Mouse (Mus musculus) limb, embryonic 14.5 days (tissue): ENCODE measurements around the gene Tmem62. TPM values are rescaled to one million over a fixed set of nuclear protein-coding genes. Genes with fewer than 3 reads are reported as not detected.

ENCODE experiments used
- ATAC-seq: fragments of 200-750 bp; cut with Nextera tagmentation; 2 replicates; pipeline ENCODE4 v1.8.0; 2017; ENCODE audit warnings: low read depth, moderate number of reproducible peaks, moderate TSS enrichment; ENCODE audit not compliant: low FRiP score
- DNase-seq: peaks from one replicate; pipeline ENCODE4 v3.0.0-alpha.2; 2015; ENCODE audit warnings: low spot score
- H3K27ac ChIP-seq: fragments of 300-500 bp; sonication (generic); replicated peaks from 2 replicates; pipeline ENCODE4 v1.5.1; 2014; ENCODE audit warnings: low read depth, mild to moderate bottlenecking, low read length, moderate library complexity, mixed read lengths
- H3K27me3 ChIP-seq: fragments of 300-500 bp; sonication (generic); 2 replicates; pipeline ENCODE4 v1.6.1; 2014; ENCODE audit warnings: low read length, mixed read lengths; ENCODE audit not compliant: control insufficient read depth, insufficient read depth
- H3K36me3 ChIP-seq: fragments of 300-500 bp; sonication (generic); 2 replicates; pipeline ENCODE4 v1.6.1; 2014; ENCODE audit warnings: mild to moderate bottlenecking, low read length, moderate library complexity, mixed read lengths; ENCODE audit not compliant: control insufficient read depth, insufficient read depth
- H3K4me1 ChIP-seq: fragments of 300-500 bp; sonication (generic); 2 replicates; pipeline ENCODE4 v1.6.1; 2014; ENCODE audit warnings: antibody characterized with exemption, low read length, mixed read lengths; ENCODE audit not compliant: control insufficient read depth, insufficient read depth
- H3K4me2 ChIP-seq: fragments of 300-500 bp; sonication (generic); replicated peaks from 2 replicates; pipeline ENCODE4 v1.6.1; 2014; ENCODE audit warnings: low read depth, mild to moderate bottlenecking, low read length, moderate library complexity; ENCODE audit not compliant: severe bottlenecking
- H3K4me3 ChIP-seq: fragments of 300-500 bp; sonication (generic); replicated peaks from 2 replicates; pipeline ENCODE4 v1.5.1; 2014; ENCODE audit warnings: low read length
- H3K9ac ChIP-seq: fragments of 300-500 bp; sonication (generic); 2 replicates; pipeline ENCODE4 v1.6.1; 2014; ENCODE audit warnings: mild to moderate bottlenecking, low read depth, low read length, moderate library complexity; ENCODE audit not compliant: severe bottlenecking
- H3K9me3 ChIP-seq: fragments of 300-500 bp; sonication (generic); 2 replicates; pipeline ENCODE4 v1.6.1; 2016; ENCODE audit warnings: low read length; ENCODE audit not compliant: control insufficient read depth
- POLR2A ChIP-seq: fragments of 200-500 bp; IDR thresholded peaks from 2 replicates; pipeline ENCODE4 v1.8.0; 2012; ENCODE audit warnings: inconsistent platforms, mild to moderate bottlenecking, moderate library complexity, borderline replicate concordance; ENCODE audit not compliant: insufficient read depth, insufficient read length; ENCODE audit errors: extremely low read depth
- WGBS: fragments of 180-500 bp; shearing (Covaris S2); extraction: QIAGEN DNeasy Blood & Tissue Kit; methylation state at CpG from one replicate; pipeline ENCODE4 v1.1.7; 2014; 5-methylcytosine and 5-hydroxymethylcytosine counted together
- microRNA-seq: library from miRNA; unstranded; fragments of <30 nt; microRNA quantifications from one replicate; pipeline ENCODE4, GENCODE M21; 2016
- polyA plus RNA-seq, 2 experiments: library from polyadenylated mRNA; depleted of rRNA in 1 of 2; stranded (reverse) in 1 of 2; unstranded in 1 of 2; fragments of >200 nt; fragmentation: Nextera tagmentation in 1 of 2; extraction: Ambion mirVana in 1 of 2; gene quantifications; 2 replicates each; pipeline versions ENCODE4 v1.2.1 to v1.2.3; 2012 to 2014

Tmem62 gene
- polyA plus RNA-seq, 2 experiments, result 1.4 to 3.0 TPM

DNA sequence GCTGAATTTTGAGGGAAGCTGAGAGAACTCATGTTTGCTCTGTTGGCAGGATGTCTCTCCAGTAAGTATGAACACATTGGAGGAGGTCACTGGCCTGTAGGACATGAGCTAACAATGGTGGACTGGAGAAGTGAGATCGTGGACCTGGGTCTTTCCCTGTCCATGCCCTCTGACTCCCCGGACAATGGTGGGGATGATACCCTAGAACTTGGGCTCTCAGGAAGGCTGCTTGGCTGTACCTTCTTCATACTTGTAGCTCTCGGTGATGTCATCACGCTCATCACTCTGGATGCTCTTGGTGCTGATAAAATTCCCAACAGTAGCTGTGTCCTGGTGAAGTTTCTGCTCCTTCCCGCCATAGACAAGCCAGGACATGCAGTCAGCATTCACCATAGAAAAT lies 75.4 kb downstream of the Tmem62 start:
- no peak overlapping the region for H3K4me3 ChIP-seq
- no peak overlapping the region for H3K9ac ChIP-seq
- H3K4me2 ChIP-seq, result no peak overlapping the region
- no peaks in the 10 kb centered on the region for H3K27me3 ChIP-seq
- H3K4me1 ChIP-seq, result no peaks in the 10 kb centered on the region
- no peaks in the 10 kb centered on the region for H3K9me3 ChIP-seq
- TF ChIP-seq POLR2A, result no peak
- H3K27ac ChIP-seq, result no peak overlapping the region
- H3K36me3 ChIP-seq, result no peaks in the 10 kb centered on the region
- ATAC-seq, result no peak
- no peak for DNase-seq
- 93% methylated on average over 5 of the region's 5 CpGs for WGBS

DNA sequence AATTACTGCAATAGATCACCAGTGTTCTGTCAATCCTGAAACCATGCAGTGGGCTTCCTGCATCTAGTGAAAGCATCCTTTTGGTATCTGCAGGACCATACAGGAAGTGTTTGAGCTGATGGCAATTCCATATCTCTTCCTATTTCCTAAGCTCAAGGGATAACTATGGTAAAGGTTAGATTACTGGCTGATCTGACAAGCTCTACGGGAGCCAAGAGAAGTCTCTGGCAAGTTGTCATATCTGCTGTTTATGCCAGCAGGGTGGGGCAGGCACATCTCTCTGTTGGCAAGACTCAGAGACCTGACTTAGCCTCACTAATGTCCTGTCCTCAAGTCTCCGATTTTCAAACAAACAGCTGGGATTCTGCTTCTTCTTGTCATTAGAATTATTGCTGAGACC lies 77.2 kb downstream of the Tmem62 start:
- no peaks in the 10 kb centered on the region for H3K4me1 ChIP-seq
- no peak overlapping the region for H3K4me3 ChIP-seq
- 72% methylated on average over 2 of the region's 2 CpGs for WGBS
- no peaks in the 10 kb centered on the region for H3K27me3 ChIP-seq
- H3K36me3 ChIP-seq, result no peaks in the 10 kb centered on the region
- DNase-seq, result no peak
- H3K9ac ChIP-seq, result no peak overlapping the region
- ATAC-seq, result no peak
- no peaks in the 10 kb centered on the region for H3K9me3 ChIP-seq
- no peak for TF ChIP-seq POLR2A
- H3K27ac ChIP-seq, result no peak overlapping the region
- H3K4me2 ChIP-seq, result no peak overlapping the region

DNA sequence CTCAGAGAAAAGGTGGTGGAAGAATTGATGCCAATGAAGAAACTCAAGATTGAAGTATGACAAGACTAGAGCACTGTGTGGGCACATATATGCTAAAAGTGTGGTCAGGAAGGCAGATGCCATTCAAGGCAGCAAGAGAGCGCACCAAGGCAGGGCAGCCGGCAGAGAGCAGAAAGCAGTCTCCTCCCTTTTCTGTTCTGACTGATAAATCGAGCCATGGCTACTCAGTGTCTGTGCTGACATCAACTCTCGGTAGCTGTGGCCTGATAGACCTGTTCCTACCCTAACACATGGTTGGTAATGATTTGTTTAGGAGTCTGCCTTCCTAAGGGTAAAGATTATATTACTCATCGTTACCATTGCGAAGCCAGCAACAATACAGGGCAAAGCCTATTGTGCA lies 79.1 kb downstream of the Tmem62 start:
- no peak overlapping the region for H3K4me2 ChIP-seq
- TF ChIP-seq POLR2A, result no peak
- no peaks in the 10 kb centered on the region for H3K9me3 ChIP-seq
- ATAC-seq (no peak), DNase-seq (no peak)
- 90% methylated on average over 6 of the region's 6 CpGs for WGBS
- no peak overlapping the region for H3K9ac ChIP-seq
- H3K27ac ChIP-seq, result no peak overlapping the region
- H3K4me3 ChIP-seq, result no peak overlapping the region
- H3K4me1 ChIP-seq, result no peaks in the 10 kb centered on the region
- H3K27me3 ChIP-seq, result no peaks in the 10 kb centered on the region
- H3K36me3 ChIP-seq, result no peaks in the 10 kb centered on the region

Small RNAs within 50 kb of the gene (microRNA-seq; reads per million reads assigned to microRNA genes)
- not detected for gene Gm44325

Other genes with a start within 250 kb of the Tmem62 start
- gene Cdan1, start 126.9 kb upstream of the Tmem62 start, polyA plus RNA-seq (2012; rRNA removed), result 37.8 and 48.7 TPM in 2 replicates
- 11.3 and 11.5 TPM in 2 replicates for gene Cdan1, start 126.9 kb upstream of the Tmem62 start, polyA plus RNA-seq (2014; fragmentation: Nextera tagmentation; extraction: Ambion mirVana)
- 6.7 TPM in 2 replicates for gene Ttbk2, start 126.4 kb upstream of the Tmem62 start, polyA plus RNA-seq (2012; rRNA removed)
- 5.4 and 5.5 TPM in 2 replicates for gene Ttbk2, start 126.4 kb upstream of the Tmem62 start, polyA plus RNA-seq (2014; fragmentation: Nextera tagmentation; extraction: Ambion mirVana)
- gene Ubr1, start 6.3 kb upstream of the Tmem62 start, polyA plus RNA-seq (2012; rRNA removed), result 16.8 and 29.9 TPM in 2 replicates
- 22.3 and 22.6 TPM in 2 replicates for gene Ubr1, start 6.3 kb upstream of the Tmem62 start, polyA plus RNA-seq (2014; fragmentation: Nextera tagmentation; extraction: Ambion mirVana)
- gene Ccndbp1, start 31.4 kb downstream of the Tmem62 start, polyA plus RNA-seq (2012; rRNA removed), result 36.9 and 39.9 TPM in 2 replicates
- 40.2 and 40.7 TPM in 2 replicates for gene Ccndbp1, start 31.4 kb downstream of the Tmem62 start, polyA plus RNA-seq (2014; fragmentation: Nextera tagmentation; extraction: Ambion mirVana)
- 0.38 and 0.77 TPM in 2 replicates for gene Epb42, start 60.1 kb downstream of the Tmem62 start, polyA plus RNA-seq (2012; rRNA removed)
- 0.98 TPM in 1 of 2 replicates, not detected in the other for gene Epb42, start 60.1 kb downstream of the Tmem62 start, polyA plus RNA-seq (2014; fragmentation: Nextera tagmentation; extraction: Ambion mirVana)
- 0.08 and 0.10 TPM in 2 replicates for gene Tgm5, start 108.8 kb downstream of the Tmem62 start, polyA plus RNA-seq (2012; rRNA removed)
- gene Tgm5, start 108.8 kb downstream of the Tmem62 start, polyA plus RNA-seq (2014; fragmentation: Nextera tagmentation; extraction: Ambion mirVana), result not detected in 2 replicates
- gene Tgm7, start 132.8 kb downstream of the Tmem62 start, polyA plus RNA-seq (2012; rRNA removed), result 0.05 and 0.06 TPM in 2 replicates
- gene Tgm7, start 132.8 kb downstream of the Tmem62 start, polyA plus RNA-seq (2014; fragmentation: Nextera tagmentation; extraction: Ambion mirVana), result not detected in 2 replicates
- 15.0 and 16.8 TPM in 2 replicates for gene Adal, start 163.4 kb downstream of the Tmem62 start, polyA plus RNA-seq (2012; rRNA removed)
- gene Adal, start 163.4 kb downstream of the Tmem62 start, polyA plus RNA-seq (2014; fragmentation: Nextera tagmentation; extraction: Ambion mirVana), result 17.8 and 19.5 TPM in 2 replicates
- 9.4 and 10.3 TPM in 2 replicates for gene Lcmt2, start 163.6 kb downstream of the Tmem62 start, polyA plus RNA-seq (2012; rRNA removed)
- gene Lcmt2, start 163.6 kb downstream of the Tmem62 start, polyA plus RNA-seq (2014; fragmentation: Nextera tagmentation; extraction: Ambion mirVana), result 19.9 and 21.3 TPM in 2 replicates
- 53.6 and 66.3 TPM in 2 replicates for gene Tubgcp4, start 193.6 kb downstream of the Tmem62 start, polyA plus RNA-seq (2012; rRNA removed)
- gene Tubgcp4, start 193.6 kb downstream of the Tmem62 start, polyA plus RNA-seq (2014; fragmentation: Nextera tagmentation; extraction: Ambion mirVana), result 47.9 and 49.4 TPM in 2 replicates
- 6.8 and 7.2 TPM in 2 replicates for gene Zscan29, start 194.1 kb downstream of the Tmem62 start, polyA plus RNA-seq (2012; rRNA removed)
- 9.2 and 10.2 TPM in 2 replicates for gene Zscan29, start 194.1 kb downstream of the Tmem62 start, polyA plus RNA-seq (2014; fragmentation: Nextera tagmentation; extraction: Ambion mirVana)